Mouse (Mus musculus): ENCODE measurements around the gene Repin1. TPM values are rescaled to one million over a fixed set of nuclear protein-coding genes. Genes with fewer than 3 reads are reported as not detected.
"Not testable (repeated sequence)": the region's sequence is repeated elsewhere in the genome, so short reads cannot be mapped to it uniquely, and the experiment has no call there.

Repin1 gene
- polyA plus RNA-seq, 1 experiment from 2014 or later, result 44.3 TPM

- Histone ChIP-seq H3K27me3 (no peaks in the 10 kb centered on the region), H3K9ac (no peak overlapping the region), H3K4me1 (replicated peaks) (peaks cover 6% of the 10 kb centered on the region; the same call in 1 of the 2 replicates), H3K9me3 (no peaks in the 10 kb centered on the region), H3K27ac (replicated peaks) (no peak overlapping the region), H3K36me3 (peaks cover 1% of the 10 kb centered on the region), H3K4me3 (no peak overlapping the region), H3K4me2 (no peak overlapping the region)
- 66% methylated on average over 2 of the region's 2 CpGs for WGBS
- ATAC-seq (ENCODE audit: low FRiP score, low read depth), result no peak
These were observed 14.4 kb downstream of the Repin1 start for GRCm38 (mm10) chr6:48608124-48608523.

DNA sequence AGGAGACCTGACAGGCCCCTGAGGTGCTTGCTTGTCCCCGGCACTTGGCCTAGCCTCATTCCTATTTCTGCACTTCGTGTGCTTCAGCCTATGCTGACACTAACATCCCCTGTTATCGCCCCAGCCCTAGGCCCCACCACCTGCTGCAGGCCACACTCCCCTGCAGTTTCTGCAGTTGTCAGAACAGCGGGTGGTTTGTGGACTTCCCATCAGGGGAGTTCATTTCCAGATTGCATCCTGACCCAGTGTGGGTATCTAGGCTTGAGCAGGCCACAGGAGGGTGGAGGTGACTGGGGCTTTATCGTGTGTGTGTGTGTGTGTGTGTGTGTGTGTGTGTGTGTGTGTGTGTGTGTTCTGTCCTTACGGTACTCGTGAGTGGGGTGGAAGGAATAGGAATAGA is 15.8 kb downstream of the Repin1 start:
- no peak overlapping the region for H3K4me3 ChIP-seq
- H3K27me3 ChIP-seq, result no peaks in the 10 kb centered on the region
- H3K9ac ChIP-seq, result no peak overlapping the region
- H3K36me3 ChIP-seq, result peaks cover 14% of the 10 kb centered on the region
- WGBS, result 53% methylated on average over 7 of the region's 7 CpGs
- H3K9me3 ChIP-seq, result no peaks in the 10 kb centered on the region
- no peak; the same call in 1 of the 2 replicates for ATAC-seq (ENCODE audit: low FRiP score, low read depth)
- no peak overlapping the region for H3K4me2 ChIP-seq
- 0 out of 2 replicates have a peak, but pooled peaks cover 4% of the 10 kb centered on the region for H3K4me1 ChIP-seq (replicated peaks)
- H3K27ac ChIP-seq (replicated peaks), result no peak overlapping the region

- no peak for ATAC-seq (ENCODE audit: low FRiP score, low read depth)
- no peaks in the 10 kb centered on the region for H3K27me3 ChIP-seq
- H3K9ac ChIP-seq, result no peak overlapping the region
- no peaks in the 10 kb centered on the region for H3K9me3 ChIP-seq
- H3K4me1 ChIP-seq (replicated peaks), result 0 out of 2 replicates have a peak, but pooled peaks cover 4% of the 10 kb centered on the region
- WGBS, result 70% methylated on average over 3 of the region's 3 CpGs
- no peak overlapping the region for H3K27ac ChIP-seq (replicated peaks)
- H3K36me3 ChIP-seq, result peaks cover 19% of the 10 kb centered on the region
- H3K4me3 ChIP-seq, result no peak overlapping the region
- H3K4me2 ChIP-seq, result no peak overlapping the region
These were observed 17.0 kb downstream of the Repin1 start for GRCm38 (mm10) chr6:48610657-48611056.

- Histone ChIP-seq H3K4me1 (replicated peaks) (0 out of 2 replicates have a peak, but pooled peaks cover 4% of the 10 kb centered on the region), H3K27ac (replicated peaks) (no peak overlapping the region), H3K36me3 (peaks cover 21% of the 10 kb centered on the region), H3K9me3 (no peaks in the 10 kb centered on the region), H3K4me2 (no peak overlapping the region), H3K9ac (no peak overlapping the region), H3K4me3 (no peak overlapping the region), H3K27me3 (no peaks in the 10 kb centered on the region)
- 88% methylated on average over 4 of the region's 4 CpGs for WGBS
- ATAC-seq (ENCODE audit: low FRiP score, low read depth), result no peak
These were observed 19.8 kb downstream of the Repin1 start for GRCm38 (mm10) chr6:48613464-48613863.

DNA sequence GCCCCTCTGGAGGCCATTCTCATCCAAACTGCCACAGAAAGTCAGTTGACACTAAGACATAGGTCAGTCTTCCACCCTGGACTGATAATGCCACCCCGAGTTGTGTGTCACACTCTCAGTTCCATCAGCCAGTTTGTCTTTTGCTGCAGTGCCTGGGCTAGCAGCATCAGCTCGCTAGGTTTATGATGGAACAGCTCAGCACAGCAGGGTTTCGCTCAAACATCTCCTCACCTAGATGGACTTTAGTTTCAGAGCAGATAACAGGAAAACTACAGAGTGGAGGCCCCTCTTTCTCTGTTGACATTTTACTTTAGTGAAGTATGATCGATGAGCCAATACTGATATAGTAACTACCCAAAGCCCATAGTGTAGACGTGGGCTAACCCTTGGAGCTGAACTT is 21.1 kb downstream of the Repin1 start:
- Histone ChIP-seq H3K4me2 (no peak overlapping the region), H3K27ac (replicated peaks) (no peak overlapping the region), H3K27me3 (no peaks in the 10 kb centered on the region), H3K4me3 (no peak overlapping the region), H3K36me3 (peaks cover 31% of the 10 kb centered on the region), H3K4me1 (replicated peaks) (no peaks in the 10 kb centered on the region), H3K9ac (no peak overlapping the region), H3K9me3 (no peaks in the 10 kb centered on the region)
- ATAC-seq (ENCODE audit: low FRiP score, low read depth), result no peak
- 97% methylated on average over 5 of the region's 5 CpGs for WGBS

- H3K4me3 ChIP-seq, result no peak overlapping the region
- no peaks in the 10 kb centered on the region for H3K27me3 ChIP-seq
- ATAC-seq (ENCODE audit: low FRiP score, low read depth), result no peak
- H3K27ac ChIP-seq (replicated peaks), result no peak overlapping the region
- no peaks in the 10 kb centered on the region for H3K9me3 ChIP-seq
- no peak overlapping the region for H3K9ac ChIP-seq
- H3K36me3 ChIP-seq, result peaks cover 27% of the 10 kb centered on the region
- no peak overlapping the region for H3K4me2 ChIP-seq
- no peaks in the 10 kb centered on the region for H3K4me1 ChIP-seq (replicated peaks)
- 95% methylated on average over 30 of the region's 30 CpGs for WGBS
These were observed 26.3 kb downstream of the Repin1 start for GRCm38 (mm10) chr6:48620031-48620430.

GRCm38 (mm10) chr6:48622186-48622843 is 28.6 kb downstream of the Repin1 start:
- H3K4me3 ChIP-seq; H3K9me3 ChIP-seq; H3K9ac ChIP-seq; H3K27me3 ChIP-seq; H3K4me2 ChIP-seq; ATAC-seq (ENCODE audit: low FRiP score, low read depth); H3K27ac ChIP-seq (replicated peaks): not testable (repeated sequence)
- peaks cover 24% of the 10 kb centered on the region for H3K36me3 ChIP-seq
- H3K4me1 ChIP-seq (replicated peaks), result peaks cover 11% of the 10 kb centered on the region
- WGBS, result 89% methylated on average over 8 of the region's 8 CpGs

DNA sequence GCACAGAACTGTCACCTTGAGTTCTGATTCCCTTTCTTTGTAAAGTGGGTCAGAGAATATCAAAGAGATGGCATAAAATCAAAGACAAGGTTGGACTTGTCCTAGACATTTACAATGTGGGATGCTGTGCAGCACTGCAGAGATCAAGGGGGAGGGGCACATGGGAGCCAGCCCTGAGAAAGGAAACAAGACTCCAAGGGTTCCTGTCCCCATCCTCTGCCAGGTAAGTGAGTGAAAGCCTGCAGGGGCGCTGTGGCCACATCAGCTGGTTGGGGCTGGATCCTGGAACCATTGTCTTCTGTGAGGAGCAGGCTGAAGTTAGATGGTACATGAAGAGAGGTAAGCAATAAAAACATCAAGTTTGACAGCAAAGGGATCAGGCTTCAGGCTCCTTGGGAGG is 29.8 kb downstream of the Repin1 start:
- Histone ChIP-seq H3K4me3 (no peak overlapping the region), H3K27me3 (peaks cover 13% of the 10 kb centered on the region), H3K4me1 (replicated peaks) (peaks cover 22% of the 10 kb centered on the region), H3K27ac (replicated peaks) (no peak overlapping the region), H3K4me2 (no peak overlapping the region), H3K9ac (no peak overlapping the region), H3K9me3 (no peaks in the 10 kb centered on the region), H3K36me3 (peaks cover 24% of the 10 kb centered on the region)
- no peak for ATAC-seq (ENCODE audit: low FRiP score, low read depth)
- 33% methylated on average over 1 of the region's 1 CpGs for WGBS

GRCm38 (mm10) chr6:48626464-48626863 is 32.8 kb downstream of the Repin1 start, which contains the start of gene AI854703:
Gene AI854703, plus strand, starts transcription at chr6:48626764.
- Histone ChIP-seq H3K4me1 (replicated peaks) (peaks cover 42% of the 10 kb centered on the region), H3K4me2 (peak within 1 kb of the TSS; percentile 85), H3K4me3 (peak within 1 kb of the TSS; percentile 57), H3K9ac (peak within 1 kb of the TSS; percentile 61), H3K27ac (replicated peaks) (no peak within 1 kb of the TSS), H3K36me3 (no peaks in the 10 kb centered on the region), H3K27me3 (peaks cover 15% of the 10 kb centered on the region), H3K9me3 (no peaks in the 10 kb centered on the region)
- 28% methylated on average over 8 of the region's 8 CpGs for WGBS
- ATAC-seq (ENCODE audit: low FRiP score, low read depth), result 0 out of 2 replicates have a peak, but pooled peaks have one; percentile 3

GRCm38 (mm10) chr6:48626984-48627383 is 33.3 kb downstream of the Repin1 start:
- 0 out of 2 replicates have a peak, but pooled peaks have one; percentile 31 for ATAC-seq (ENCODE audit: low FRiP score, low read depth)

DNA sequence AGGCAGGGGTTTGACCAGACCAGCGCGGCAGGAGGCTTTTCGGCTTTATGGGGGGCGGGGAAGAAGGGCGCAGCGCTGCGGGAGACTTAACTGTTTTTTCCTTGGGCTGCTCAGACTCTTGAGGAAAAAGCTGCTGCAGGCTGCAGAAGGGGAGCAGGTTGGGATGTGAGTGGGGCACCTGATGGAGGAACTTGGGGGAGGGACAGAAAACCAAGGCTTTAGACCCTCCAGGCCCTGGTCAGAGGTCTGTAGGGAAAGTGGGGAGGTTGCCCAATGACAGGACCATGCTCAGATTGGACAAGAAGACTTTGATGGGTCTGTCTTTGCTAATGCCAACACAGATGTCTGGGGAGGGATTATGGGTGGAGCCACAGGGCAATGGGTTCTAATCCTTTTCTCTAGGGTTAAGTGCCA is 33.8 kb downstream of the Repin1 start:
- H3K27ac ChIP-seq (replicated peaks), result no peak overlapping the region
- peak overlapping the region; percentile 57 for H3K4me3 ChIP-seq
- no peaks in the 10 kb centered on the region for H3K9me3 ChIP-seq
- H3K9ac ChIP-seq, result peak overlapping the region; percentile 61
- peaks cover 42% of the 10 kb centered on the region for H3K4me1 ChIP-seq (replicated peaks)
- ATAC-seq (ENCODE audit: low FRiP score, low read depth), result no peak
- H3K27me3 ChIP-seq, result peaks cover 15% of the 10 kb centered on the region
- H3K4me2 ChIP-seq, result peak overlapping the region; percentile 85
- no peaks in the 10 kb centered on the region for H3K36me3 ChIP-seq
- WGBS, result 4% methylated on average over 7 of the region's 7 CpGs

More at GRCm38 (mm10) chr6:48626984-48627383, 33.3 kb downstream of the Repin1 start:
- Histone ChIP-seq H3K27ac (replicated peaks) (no peak overlapping the region), H3K4me3 (peak overlapping the region; percentile 57), H3K36me3 (no peaks in the 10 kb centered on the region), H3K27me3 (peaks cover 15% of the 10 kb centered on the region), H3K4me1 (replicated peaks) (peaks cover 42% of the 10 kb centered on the region), H3K9ac (peak overlapping the region; percentile 61), H3K9me3 (no peaks in the 10 kb centered on the region), H3K4me2 (peak overlapping the region; percentile 85)
- WGBS, result 1% methylated on average over 32 of the region's 32 CpGs

DNA sequence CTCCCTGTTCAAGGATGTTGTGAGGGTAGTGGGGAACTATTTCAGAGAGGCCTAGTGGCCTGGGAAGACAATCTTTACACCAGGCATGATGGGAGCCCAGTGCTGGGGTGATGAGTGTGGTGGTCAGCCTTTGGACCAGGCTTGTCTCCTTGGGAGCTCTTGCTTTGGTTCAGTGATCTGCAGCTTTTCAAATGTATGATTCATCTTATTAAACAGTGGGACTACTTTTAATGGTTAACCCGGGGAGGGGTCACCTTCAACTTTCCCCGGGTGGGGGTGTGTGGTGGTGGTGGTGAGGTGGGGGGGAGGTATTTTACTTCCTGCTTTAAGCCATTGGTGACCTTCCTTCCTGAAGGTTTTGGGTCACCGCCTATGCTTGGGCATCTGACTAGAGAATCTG is 34.7 kb downstream of the Repin1 start:
- Histone ChIP-seq H3K9me3 (no peaks in the 10 kb centered on the region), H3K4me1 (replicated peaks) (peaks cover 42% of the 10 kb centered on the region), H3K27me3 (peaks cover 15% of the 10 kb centered on the region), H3K36me3 (no peaks in the 10 kb centered on the region), H3K4me3 (0 out of 2 replicates have a peak overlapping the region, but pooled peaks have one; percentile 53), H3K9ac (no peak overlapping the region), H3K27ac (replicated peaks) (no peak overlapping the region), H3K4me2 (peak overlapping the region; percentile 94)
- ATAC-seq (ENCODE audit: low FRiP score, low read depth), result no peak
- WGBS, result 84% methylated on average over 3 of the region's 3 CpGs
